Mouse (Mus musculus): Measurements from ENCODE around the gene Srgap1. TPM values are rescaled to one million over a fixed set of nuclear protein-coding genes. Genes with fewer than 3 reads are reported as not detected.

Srgap1 gene
- polyA plus RNA-seq, 1 experiment: 1.0 TPM

DNA sequence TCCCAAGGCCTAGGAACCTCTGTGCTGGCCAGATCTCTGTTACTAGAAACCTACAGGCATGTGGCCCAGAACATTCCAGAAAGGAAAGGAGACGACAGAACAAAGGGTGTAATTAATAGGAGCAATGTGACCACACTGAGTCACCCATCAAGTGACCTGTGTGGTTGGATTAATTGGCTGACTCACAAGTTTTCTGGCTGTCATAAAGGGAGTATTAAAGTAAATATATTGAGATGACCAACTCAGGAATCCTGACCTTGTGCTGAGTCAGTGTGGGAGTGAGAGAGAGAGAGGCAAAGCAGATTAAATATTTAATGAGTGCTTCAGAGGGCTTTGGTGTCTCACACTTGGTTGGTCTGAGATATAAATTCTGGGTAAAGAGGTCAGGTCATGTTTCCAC is 143.0 kb downstream of the Srgap1 start:
- no peak for TF ChIP-seq POLR2A (IDR thresholded peaks at IDR 0.05; ENCODE audit: borderline replicate concordance, control insufficient read depth, low read depth, low read length)
- TF ChIP-seq CTCF (IDR thresholded peaks at IDR 0.05; ENCODE audit: control insufficient read depth, insufficient read depth, low read length): no peak
- H3K27ac ChIP-seq (ENCODE audit: control insufficient read depth, insufficient read depth, low read depth, low read length, poor library complexity): no peak overlapping the region
- 57% methylated on average over 1 of the region's 1 CpGs for WGBS
- no peaks in the 10 kb centered on the region for H3K4me1 ChIP-seq (ENCODE audit: control insufficient read depth, insufficient read depth, low read length)
- no peak overlapping the region for H3K4me3 ChIP-seq (replicated peaks; ENCODE audit: control insufficient read depth, low read depth, low read length)

DNA sequence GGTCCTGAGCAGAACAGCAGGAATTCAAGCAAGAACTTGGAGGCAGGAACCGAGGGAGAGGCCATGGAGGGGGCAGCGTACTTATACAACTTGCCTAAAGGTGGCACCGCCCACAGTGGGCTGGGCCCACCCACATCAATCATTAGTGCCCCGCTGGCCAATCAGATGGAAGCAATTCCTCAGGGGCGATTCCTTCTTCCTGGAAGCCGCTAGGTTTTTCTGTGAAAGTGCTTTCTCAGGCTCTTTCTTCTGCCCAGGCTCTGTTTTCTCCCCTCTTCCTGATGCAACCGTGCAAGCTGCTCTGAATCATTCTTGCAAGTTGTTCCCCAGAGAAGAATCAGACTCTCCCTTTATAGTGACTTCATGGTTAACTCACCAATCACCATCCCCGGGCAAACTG is 144.5 kb downstream of the Srgap1 start:
- no peak overlapping the region for H3K27ac ChIP-seq (ENCODE audit: control insufficient read depth, insufficient read depth, low read depth, low read length, poor library complexity)
- WGBS: 77% methylated on average over 8 of the region's 8 CpGs
- H3K4me3 ChIP-seq (replicated peaks; ENCODE audit: control insufficient read depth, low read depth, low read length): no peak overlapping the region
- TF ChIP-seq CTCF (IDR thresholded peaks at IDR 0.05; ENCODE audit: control insufficient read depth, insufficient read depth, low read length) (no peak), POLR2A (IDR thresholded peaks at IDR 0.05; ENCODE audit: borderline replicate concordance, control insufficient read depth, low read depth, low read length) (no peak)
- no peaks in the 10 kb centered on the region for H3K4me1 ChIP-seq (ENCODE audit: control insufficient read depth, insufficient read depth, low read length)

DNA sequence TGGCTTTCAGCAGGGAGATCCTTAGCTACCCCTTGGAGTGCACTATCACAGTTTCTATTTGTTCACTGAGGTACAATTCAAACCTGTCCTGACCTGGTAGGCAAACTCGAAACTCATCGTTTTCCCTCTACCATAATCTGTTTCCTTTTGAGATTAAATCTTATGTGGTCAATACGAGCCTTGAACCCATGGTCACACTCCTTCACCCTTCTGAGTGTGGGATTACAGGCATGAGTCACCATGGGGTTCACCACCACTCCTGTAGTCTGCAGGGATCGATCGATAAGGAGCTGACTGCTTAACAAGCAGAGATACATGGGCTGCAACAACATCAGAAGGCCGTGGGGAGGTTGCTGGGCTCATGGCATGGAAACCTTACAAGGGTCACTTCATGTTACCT is 146.3 kb downstream of the Srgap1 start:
- Histone ChIP-seq H3K4me1 (ENCODE audit: control insufficient read depth, insufficient read depth, low read length) (no peaks in the 10 kb centered on the region), H3K27ac (ENCODE audit: control insufficient read depth, insufficient read depth, low read depth, low read length, poor library complexity) (no peak overlapping the region), H3K4me3 (replicated peaks; ENCODE audit: control insufficient read depth, low read depth, low read length) (no peak overlapping the region)
- WGBS: 67% methylated on average over 6 of the region's 6 CpGs
- TF ChIP-seq CTCF (IDR thresholded peaks at IDR 0.05; ENCODE audit: control insufficient read depth, insufficient read depth, low read length) (no peak), POLR2A (IDR thresholded peaks at IDR 0.05; ENCODE audit: borderline replicate concordance, control insufficient read depth, low read depth, low read length) (no peak)

GRCm38 (mm10) chr10:121899706-121900105 is 147.4 kb downstream of the Srgap1 start:
- no peak for TF ChIP-seq CTCF (IDR thresholded peaks at IDR 0.05; ENCODE audit: control insufficient read depth, insufficient read depth, low read length)
- no peak for TF ChIP-seq POLR2A (IDR thresholded peaks at IDR 0.05; ENCODE audit: borderline replicate concordance, control insufficient read depth, low read depth, low read length)
- Histone ChIP-seq H3K27ac (ENCODE audit: control insufficient read depth, insufficient read depth, low read depth, low read length, poor library complexity) (no peak overlapping the region), H3K4me3 (replicated peaks; ENCODE audit: control insufficient read depth, low read depth, low read length) (no peak overlapping the region), H3K4me1 (ENCODE audit: control insufficient read depth, insufficient read depth, low read length) (no peaks in the 10 kb centered on the region)
- 89% methylated on average over 6 of the region's 6 CpGs for WGBS

DNA sequence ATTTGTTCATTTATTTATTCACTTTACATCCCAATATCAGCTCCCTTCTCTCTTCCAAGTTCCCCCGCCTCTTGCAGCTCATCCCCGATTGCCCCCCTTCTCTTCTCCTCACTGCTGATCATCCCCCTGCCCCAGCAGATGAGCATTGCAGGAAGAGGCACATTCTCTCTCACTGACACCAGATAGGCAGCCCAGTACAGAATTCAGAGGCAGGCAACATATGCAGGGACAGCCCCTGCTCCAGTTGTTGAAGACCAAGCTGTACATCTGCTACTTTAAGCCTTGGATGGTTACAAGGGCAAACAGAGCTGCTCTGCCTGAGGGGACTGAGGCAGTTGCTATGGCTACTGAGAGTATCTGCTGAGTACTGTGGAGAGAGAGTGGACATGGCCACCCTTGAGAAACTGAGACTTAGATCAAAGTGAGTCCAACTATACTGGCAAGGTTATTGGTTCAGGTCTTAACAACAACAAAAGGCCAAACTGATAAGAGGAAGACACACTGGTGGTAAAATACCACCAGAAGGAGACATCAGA is 149.2 kb downstream of the Srgap1 start:
- Histone ChIP-seq H3K27ac (ENCODE audit: control insufficient read depth, insufficient read depth, low read depth, low read length, poor library complexity) (no peak overlapping the region), H3K4me1 (ENCODE audit: control insufficient read depth, insufficient read depth, low read length) (no peaks in the 10 kb centered on the region), H3K4me3 (replicated peaks; ENCODE audit: control insufficient read depth, low read depth, low read length) (no peak overlapping the region)
- WGBS: 83% methylated on average over 2 of the region's 2 CpGs
- no peak for TF ChIP-seq CTCF (IDR thresholded peaks at IDR 0.05; ENCODE audit: control insufficient read depth, insufficient read depth, low read length)
- TF ChIP-seq POLR2A (IDR thresholded peaks at IDR 0.05; ENCODE audit: borderline replicate concordance, control insufficient read depth, low read depth, low read length): no peak

DNA sequence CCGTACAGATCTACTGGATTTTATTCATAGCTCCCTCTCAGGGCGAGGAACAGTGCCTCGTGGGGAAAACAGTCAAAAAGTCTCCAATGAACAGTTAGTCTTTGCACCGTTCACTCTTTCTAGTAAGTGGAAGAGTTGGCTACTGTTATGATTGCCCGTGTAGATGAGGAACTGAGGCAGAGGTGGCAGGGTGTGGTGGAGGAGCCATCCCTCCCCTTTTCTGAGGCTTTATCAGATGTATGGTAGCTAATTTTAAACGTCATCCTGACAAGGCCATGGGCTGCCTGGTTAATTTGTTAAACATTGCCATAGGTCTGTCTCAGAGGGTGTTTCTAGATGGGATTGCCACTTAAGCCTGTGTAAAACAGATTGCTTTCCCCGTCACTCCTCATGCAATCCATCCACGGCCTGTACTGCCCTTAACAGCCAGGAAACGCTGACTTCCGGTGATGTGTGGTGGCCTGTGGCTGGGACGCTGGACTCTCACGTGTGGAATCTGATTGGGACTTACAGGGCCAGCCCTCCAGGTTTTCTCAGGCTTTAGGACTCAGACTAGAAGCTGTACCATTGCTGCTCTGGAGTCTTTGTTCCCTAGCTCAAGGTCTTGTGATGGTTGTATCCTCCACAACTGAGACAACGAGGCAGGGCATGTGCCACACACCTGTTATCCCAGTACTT is 155.6 kb downstream of the Srgap1 start:
- TF ChIP-seq POLR2A (IDR thresholded peaks at IDR 0.05; ENCODE audit: borderline replicate concordance, control insufficient read depth, low read depth, low read length) (no peak), CTCF (IDR thresholded peaks at IDR 0.05; ENCODE audit: control insufficient read depth, insufficient read depth, low read length) (no peak)
- Histone ChIP-seq H3K4me1 (ENCODE audit: control insufficient read depth, insufficient read depth, low read length) (no peaks in the 10 kb centered on the region; the same call in 1 of the 2 replicates), H3K27ac (ENCODE audit: control insufficient read depth, insufficient read depth, low read depth, low read length, poor library complexity) (no peak overlapping the region), H3K4me3 (replicated peaks; ENCODE audit: control insufficient read depth, low read depth, low read length) (no peak overlapping the region)
- 19% methylated on average over 13 of the region's 13 CpGs for WGBS

DNA sequence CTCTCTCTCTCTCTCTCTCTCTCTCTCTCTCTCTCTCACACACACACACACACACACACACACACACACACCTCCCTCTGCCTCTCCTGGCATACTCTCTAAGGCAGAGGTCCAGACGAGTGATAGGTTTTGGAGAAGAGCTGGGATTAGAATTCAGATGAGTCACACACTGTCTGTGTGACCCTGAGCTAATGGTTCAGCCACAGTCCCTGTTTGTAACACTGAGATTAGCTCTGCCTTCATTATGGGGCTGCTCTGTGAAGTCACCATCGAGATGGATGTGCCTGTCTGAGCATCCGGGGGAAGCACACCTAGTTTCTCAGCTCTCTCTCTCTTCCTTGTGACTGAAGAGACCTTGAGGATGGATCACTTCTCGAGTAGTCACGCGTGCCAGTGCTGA is 157.1 kb downstream of the Srgap1 start:
- 78% methylated on average over 6 of the region's 6 CpGs for WGBS
- H3K27ac ChIP-seq (ENCODE audit: control insufficient read depth, insufficient read depth, low read depth, low read length, poor library complexity): no peak overlapping the region

DNA sequence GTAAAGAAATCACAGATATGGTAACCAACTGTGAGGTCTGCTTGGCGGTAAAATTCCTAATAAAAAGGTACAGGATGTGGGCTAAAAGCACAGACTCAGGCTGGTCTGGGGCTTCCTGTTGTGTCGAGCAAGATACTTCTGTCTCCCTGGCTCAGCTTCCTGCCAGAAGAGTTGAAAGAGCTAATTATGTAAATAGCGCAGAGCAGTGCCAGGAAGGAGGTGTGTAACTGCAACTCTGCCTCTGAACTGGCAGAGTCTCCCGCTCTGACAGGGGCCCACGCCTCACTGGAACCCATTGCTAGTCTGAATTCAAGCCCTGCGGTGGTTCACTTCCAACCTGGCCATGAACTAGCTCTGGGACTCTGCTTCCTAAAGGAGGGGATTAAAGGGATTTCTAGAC is 160.3 kb downstream of the Srgap1 start:
- no peak for TF ChIP-seq POLR2A (IDR thresholded peaks at IDR 0.05; ENCODE audit: borderline replicate concordance, control insufficient read depth, low read depth, low read length)
- TF ChIP-seq CTCF (IDR thresholded peaks at IDR 0.05; ENCODE audit: control insufficient read depth, insufficient read depth, low read length): no peak
- Histone ChIP-seq H3K27ac (ENCODE audit: control insufficient read depth, insufficient read depth, low read depth, low read length, poor library complexity) (no peak overlapping the region), H3K4me3 (replicated peaks; ENCODE audit: control insufficient read depth, low read depth, low read length) (no peak overlapping the region), H3K4me1 (ENCODE audit: control insufficient read depth, insufficient read depth, low read length) (no peaks in the 10 kb centered on the region; the same call in 1 of the 2 replicates)
- 2% methylated on average over 6 of the region's 6 CpGs for WGBS

More for the DNA sequence above, 157.1 kb downstream of the Srgap1 start:
- no peak overlapping the region for H3K4me3 ChIP-seq (replicated peaks; ENCODE audit: control insufficient read depth, low read depth, low read length)
- TF ChIP-seq CTCF (IDR thresholded peaks at IDR 0.05; ENCODE audit: control insufficient read depth, insufficient read depth, low read length): no peak
- TF ChIP-seq POLR2A (IDR thresholded peaks at IDR 0.05; ENCODE audit: borderline replicate concordance, control insufficient read depth, low read depth, low read length): no peak
- no peaks in the 10 kb centered on the region; the same call in 1 of the 2 replicates for H3K4me1 ChIP-seq (ENCODE audit: control insufficient read depth, insufficient read depth, low read length)
